Mouse (Mus musculus) brown adipose tissue, adult 24 weeks (tissue): ENCODE data around the gene Ezh1. TPM values are rescaled to one million over a fixed set of nuclear protein-coding genes. Genes with fewer than 3 reads are reported as not detected.
"Not testable (repeated sequence)": the region's sequence is repeated elsewhere in the genome, so short reads cannot be mapped to it uniquely, and the experiment has no call there.

ENCODE experiments used
- H3K27ac ChIP-seq: fragments of 200-500 bp; replicated peaks from 2 replicates; pipeline ENCODE4 v1.5.1; 2012; ENCODE audit warnings: low read depth, mild to moderate bottlenecking, low read length
- H3K4me1 ChIP-seq: fragments of 200-500 bp; 2 replicates; pipeline ENCODE4 v1.6.1; 2012; ENCODE audit warnings: low read length, mixed read lengths; ENCODE audit not compliant: control insufficient read depth, insufficient read depth, insufficient read length
- H3K4me3 ChIP-seq: fragments of 200-500 bp; 2 replicates; pipeline ENCODE4 v1.5.1; 2012; ENCODE audit warnings: low read depth, mild to moderate bottlenecking, low read length, moderate library complexity; ENCODE audit not compliant: insufficient read depth
- polyA plus RNA-seq: library from polyadenylated mRNA; stranded (reverse); fragments of >200 nt; gene quantifications from 2 replicates; pipeline ENCODE4 v1.2.4, GENCODE M21; 2012; ENCODE audit not compliant: missing spikeins, insufficient read depth, insufficient read length

Ezh1 gene
- polyA plus RNA-seq, 1 experiment = 20.7 TPM

DNA sequence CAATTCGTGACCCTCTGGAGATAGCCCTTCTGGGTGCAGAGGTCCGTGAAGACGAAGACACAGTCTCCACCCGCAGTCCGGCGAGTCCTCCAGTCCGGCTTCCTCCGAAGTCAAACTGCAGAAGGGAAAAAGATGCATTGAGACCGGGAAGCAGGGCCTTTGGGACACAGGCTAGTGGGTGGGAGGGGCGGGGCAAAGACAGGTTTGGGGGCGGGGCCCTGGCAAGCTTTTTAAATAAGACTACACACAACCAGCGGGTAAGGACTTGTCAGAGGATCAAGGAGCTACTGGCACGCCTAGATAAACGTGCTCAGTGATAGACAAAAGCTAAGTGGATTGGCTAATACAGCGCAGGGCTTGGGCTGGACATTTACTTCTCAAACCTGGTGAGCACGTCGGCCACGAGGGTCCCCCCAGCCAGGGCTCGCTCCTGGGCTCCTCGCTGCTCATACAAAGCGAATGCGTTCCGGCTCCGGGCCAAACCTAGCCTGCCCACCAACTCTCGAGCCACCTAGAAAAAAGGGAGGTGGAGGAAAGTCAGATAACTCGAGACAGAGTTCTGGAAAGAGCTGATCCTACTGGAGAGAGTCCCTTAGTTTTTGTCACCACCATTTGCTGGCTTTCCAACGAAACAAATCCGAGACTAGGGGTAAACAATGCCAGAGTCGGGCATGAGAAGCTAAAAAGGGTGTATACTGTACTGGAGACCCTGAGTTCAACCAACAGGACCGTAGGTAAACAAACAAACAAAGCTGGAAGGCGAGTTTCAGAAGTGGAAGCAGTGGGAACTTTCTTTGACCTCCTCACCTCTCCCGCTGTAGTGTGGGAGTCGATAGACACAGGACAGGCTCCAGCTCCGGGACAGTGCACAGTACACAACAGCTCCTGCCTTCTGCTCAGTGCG is 61.3 kb downstream of the Ezh1 start:
- peaks cover 15% of the 10 kb centered on the region for H3K4me1 ChIP-seq
- no peak overlapping the region for H3K27ac ChIP-seq

GRCm38 (mm10) chr11:101164351-101164665 is 62.0 kb downstream of the Ezh1 start:
- Histone ChIP-seq H3K4me1 (peaks cover 15% of the 10 kb centered on the region), H3K4me3 (no peak overlapping the region; the same call in 1 of the 2 replicates), H3K27ac (no peak overlapping the region)

More for the DNA sequence above, 61.3 kb downstream of the Ezh1 start:
- no peak overlapping the region for H3K4me3 ChIP-seq

DNA sequence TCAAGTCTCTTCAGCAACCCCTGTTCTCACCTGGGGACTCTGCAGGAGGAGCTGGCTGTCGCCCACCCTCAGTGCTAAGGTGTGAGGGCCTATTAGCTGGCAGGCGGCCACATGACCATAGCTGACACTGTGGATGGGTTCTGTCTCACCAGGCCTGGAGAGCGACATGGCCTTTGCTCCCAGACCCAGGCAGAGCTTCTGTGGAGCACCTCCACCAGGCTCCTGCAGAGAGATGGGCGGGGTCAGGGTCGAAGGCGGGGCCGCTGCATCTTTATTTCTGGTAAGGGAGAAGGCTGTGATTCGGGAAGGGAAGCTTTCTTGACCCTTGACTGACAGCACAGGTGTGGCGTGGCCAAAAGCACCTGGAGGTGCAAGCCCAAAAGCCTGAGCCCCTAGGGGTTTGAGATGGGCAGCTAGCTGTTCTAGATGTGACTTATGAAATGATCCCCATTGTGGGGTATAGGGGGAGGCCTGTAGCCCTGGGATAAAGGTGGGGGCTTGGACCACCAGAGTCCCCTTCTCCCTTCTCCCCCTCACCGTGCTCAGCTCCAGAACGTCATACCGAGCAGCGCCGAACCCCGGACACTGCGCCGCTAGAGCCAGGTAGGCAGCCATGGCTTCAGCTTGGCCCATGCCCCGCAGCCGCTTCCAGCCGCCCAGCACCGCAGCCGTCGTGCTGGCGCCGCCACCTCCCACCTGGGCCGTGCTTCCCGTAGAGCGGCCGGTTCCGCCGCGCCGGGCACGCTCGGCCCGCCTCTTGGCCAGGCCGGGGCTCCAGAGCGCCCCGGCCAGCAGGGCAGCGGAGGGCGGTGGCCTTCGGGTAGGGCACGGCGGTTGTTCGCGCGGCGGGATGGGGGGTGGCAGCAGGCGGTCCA is 62.5 kb downstream of the Ezh1 start:
- Histone ChIP-seq H3K27ac (0 out of 2 replicates have a peak overlapping the region, but pooled peaks have one; percentile 6), H3K4me3 (peak overlapping the region; percentile 19; the same call in 1 of the 2 replicates), H3K4me1 (peaks cover 15% of the 10 kb centered on the region)

GRCm38 (mm10) chr11:101162772-101163171 is 63.5 kb downstream of the Ezh1 start:
- Histone ChIP-seq H3K4me3 (no peak overlapping the region), H3K4me1 (peaks cover 12% of the 10 kb centered on the region; the same call in 1 of the 2 replicates), H3K27ac (peak overlapping the region; percentile 49)

DNA sequence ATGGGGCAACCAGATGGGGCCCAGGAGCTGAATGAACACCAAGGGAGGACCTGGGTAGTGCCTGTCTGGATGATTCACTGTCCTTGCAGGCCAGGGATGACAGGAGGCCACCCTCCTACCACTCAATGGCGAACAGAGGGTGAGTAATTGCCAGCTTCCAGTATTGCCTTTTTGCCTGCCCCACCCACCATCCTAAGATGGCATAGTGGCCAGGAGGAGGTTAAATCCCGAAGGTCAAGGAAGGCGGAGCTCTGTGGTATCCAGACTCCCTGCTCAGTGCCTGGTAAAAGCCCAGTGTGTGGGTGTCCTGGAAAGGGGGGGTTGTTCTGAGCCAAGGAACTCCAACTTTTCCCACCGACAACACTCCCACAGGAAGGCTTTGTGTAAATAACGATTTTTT is 64.0 kb downstream of the Ezh1 start:
- Histone ChIP-seq H3K4me1 (peaks cover 12% of the 10 kb centered on the region; the same call in 1 of the 2 replicates), H3K4me3 (no peak overlapping the region), H3K27ac (peak overlapping the region; percentile 49)

DNA sequence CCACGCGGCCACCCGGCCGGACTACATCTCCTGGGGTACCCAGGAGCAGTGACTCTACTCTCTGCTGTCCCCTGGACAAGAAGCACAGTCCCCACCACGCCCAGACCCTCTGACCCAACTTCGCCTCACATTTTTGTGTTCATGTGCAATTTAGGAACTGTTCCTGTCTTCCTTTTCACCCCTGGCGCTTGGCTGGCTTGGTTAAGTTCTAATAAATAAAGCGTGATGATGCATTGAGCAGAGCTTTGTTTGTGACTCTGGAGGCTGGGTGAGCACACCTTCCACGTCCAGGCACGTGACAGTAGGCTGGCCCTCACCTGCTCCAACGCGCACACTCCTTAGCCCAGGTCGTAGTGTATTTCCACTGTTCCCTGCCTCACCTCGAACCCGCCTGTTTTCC is 64.7 kb downstream of the Ezh1 start:
- peaks cover 12% of the 10 kb centered on the region; the same call in 1 of the 2 replicates for H3K4me1 ChIP-seq
- no peak overlapping the region for H3K4me3 ChIP-seq
- H3K27ac ChIP-seq = peak overlapping the region; percentile 49; the same call in 1 of the 2 replicates

DNA sequence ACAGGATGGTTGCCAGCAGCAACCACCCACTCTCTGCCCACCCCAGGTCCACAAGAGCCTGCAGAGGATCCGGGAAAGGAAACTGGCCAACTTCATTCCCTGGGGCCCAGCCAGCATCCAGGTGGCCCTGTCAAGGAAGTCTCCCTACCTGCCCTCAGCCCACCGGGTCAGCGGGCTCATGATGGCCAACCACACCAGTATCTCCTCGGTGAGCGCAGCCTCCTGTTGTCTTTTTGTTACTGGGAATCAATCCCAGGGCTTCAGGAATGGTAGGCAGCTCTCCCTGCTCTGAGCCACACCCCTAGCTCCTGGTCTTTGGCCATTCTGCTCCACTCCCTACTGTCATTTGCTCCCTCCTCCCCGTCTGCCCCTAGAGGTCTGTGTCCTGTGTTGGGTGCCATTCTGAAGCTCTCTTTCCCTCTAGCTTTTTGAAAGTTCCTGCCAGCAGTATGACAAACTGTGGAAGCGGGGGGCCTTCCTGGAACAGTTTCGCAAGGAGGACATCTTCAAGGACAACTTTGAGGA is 65.2 kb downstream of the Ezh1 start:
- peaks cover 14% of the 10 kb centered on the region for H3K4me1 ChIP-seq
- H3K4me3 ChIP-seq, H3K27ac ChIP-seq: not testable (repeated sequence)

DNA sequence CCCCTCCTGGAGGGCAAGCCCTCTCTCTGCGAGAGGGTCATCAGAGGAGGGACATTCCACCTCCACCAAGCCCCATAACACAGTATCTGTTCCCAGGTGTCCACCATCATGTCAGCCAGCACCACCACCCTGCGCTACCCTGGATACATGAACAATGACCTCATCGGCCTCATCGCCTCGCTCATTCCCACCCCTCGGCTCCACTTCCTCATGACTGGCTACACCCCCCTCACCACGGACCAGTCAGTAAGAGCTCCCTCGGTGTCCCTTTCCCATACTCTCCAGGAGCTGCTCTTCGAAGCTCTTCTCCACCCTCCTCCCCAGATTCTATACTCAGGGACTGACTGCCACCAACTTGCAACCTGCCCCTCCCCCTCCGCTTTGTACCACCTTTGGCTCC is 66.1 kb downstream of the Ezh1 start:
- H3K4me1 ChIP-seq = peaks cover 16% of the 10 kb centered on the region
- H3K27ac ChIP-seq, H3K4me3 ChIP-seq: not testable (repeated sequence)

GRCm38 (mm10) chr11:101155728-101156371 is 70.4 kb downstream of the Ezh1 start, which contains the start of gene Tubg2:
TSS of gene Tubg2 (plus strand) at chr11:101155907.
- Histone ChIP-seq H3K4me3 (peak within 1 kb of the TSS; percentile 59), H3K27ac (no peak within 1 kb of the TSS), H3K4me1 (peaks cover 4% of the 10 kb centered on the region; the same call in 1 of the 2 replicates)

DNA sequence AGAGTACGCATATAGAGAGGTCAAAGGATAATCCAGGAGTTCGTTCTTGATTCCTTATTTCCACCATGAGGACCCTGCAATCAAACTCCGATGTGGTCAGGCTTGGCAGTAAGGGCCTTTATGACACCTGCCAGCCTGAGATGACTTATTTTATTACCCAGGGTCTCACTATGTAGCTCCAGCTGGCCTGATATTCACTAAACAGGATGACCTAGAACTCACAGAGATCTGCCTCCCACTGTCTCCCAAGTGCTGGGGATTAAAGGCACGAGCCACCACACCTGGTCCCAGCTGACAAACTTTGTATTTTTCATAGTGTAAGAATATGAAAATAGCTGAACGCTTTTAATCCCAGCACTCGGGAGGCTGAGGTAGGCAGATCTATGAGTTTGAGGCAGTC is 71.1 kb downstream of the Ezh1 start:
- Histone ChIP-seq H3K27ac (no peak overlapping the region), H3K4me3 (no peak overlapping the region), H3K4me1 (peaks cover 4% of the 10 kb centered on the region; the same call in 1 of the 2 replicates)

DNA sequence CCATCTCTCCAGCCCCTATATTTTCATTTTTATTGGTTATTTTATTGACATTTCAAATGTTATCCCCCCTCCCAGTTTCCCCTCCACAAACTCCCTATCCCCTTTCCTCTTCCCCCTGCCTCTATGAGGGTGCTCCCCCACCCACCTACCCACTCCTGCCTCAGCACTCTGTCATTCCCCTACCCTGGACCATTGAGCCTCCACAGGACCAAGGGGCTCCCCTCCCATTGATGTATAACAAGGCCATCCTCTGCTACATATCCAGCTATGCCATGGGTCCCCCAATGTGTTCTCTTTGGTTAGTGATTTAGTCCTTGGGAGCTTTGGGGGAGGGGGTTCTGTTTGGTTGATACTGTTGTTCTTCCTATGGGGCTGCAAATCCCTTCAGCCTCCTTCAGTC is 71.6 kb downstream of the Ezh1 start:
- Histone ChIP-seq H3K27ac (no peak overlapping the region), H3K4me1 (peaks cover 4% of the 10 kb centered on the region; the same call in 1 of the 2 replicates), H3K4me3 (no peak overlapping the region)

DNA sequence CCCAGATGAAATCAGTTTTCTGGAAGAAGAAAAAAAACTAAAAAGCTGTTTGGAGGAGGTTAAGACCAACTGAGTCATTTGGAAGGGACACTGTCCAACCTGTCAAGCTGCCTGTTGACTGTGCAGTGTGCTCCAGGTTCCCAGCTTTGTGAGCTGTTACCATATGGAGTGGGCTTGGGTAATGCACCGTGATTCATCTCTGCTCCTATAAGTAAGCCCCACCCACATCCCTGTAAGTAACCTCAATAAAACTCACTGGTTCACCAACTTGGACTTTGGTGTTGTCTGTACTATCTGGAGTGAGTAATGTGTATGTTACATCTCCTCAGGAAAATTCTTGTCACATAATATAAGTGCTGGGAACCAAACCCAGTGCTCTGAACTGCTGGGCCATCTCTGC is 73.4 kb downstream of the Ezh1 start:
- Histone ChIP-seq H3K4me3 (no peak overlapping the region), H3K4me1 (peaks cover 4% of the 10 kb centered on the region; the same call in 1 of the 2 replicates), H3K27ac (no peak overlapping the region)

DNA sequence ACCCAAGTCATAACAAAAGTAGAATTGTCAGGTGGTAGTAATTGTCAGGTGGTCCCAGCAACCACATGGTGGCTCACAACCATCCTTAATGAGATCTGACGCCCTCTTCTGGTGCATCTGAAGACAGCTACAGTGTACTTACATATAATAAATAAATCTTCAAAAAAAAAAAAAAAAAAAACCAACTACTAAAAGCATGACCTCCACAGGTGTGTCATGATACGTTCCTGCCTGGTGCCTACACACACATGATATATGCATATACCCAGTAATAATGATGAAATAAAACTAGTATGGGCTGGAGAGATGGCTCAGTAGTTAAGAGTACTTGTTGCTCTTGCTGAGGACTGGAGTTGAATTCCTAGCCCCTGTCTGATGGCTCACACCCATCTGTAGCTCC is 75.2 kb downstream of the Ezh1 start:
- H3K27ac ChIP-seq = no peak overlapping the region
- no peak overlapping the region for H3K4me3 ChIP-seq
- peaks cover 1% of the 10 kb centered on the region; the same call in 1 of the 2 replicates for H3K4me1 ChIP-seq

DNA sequence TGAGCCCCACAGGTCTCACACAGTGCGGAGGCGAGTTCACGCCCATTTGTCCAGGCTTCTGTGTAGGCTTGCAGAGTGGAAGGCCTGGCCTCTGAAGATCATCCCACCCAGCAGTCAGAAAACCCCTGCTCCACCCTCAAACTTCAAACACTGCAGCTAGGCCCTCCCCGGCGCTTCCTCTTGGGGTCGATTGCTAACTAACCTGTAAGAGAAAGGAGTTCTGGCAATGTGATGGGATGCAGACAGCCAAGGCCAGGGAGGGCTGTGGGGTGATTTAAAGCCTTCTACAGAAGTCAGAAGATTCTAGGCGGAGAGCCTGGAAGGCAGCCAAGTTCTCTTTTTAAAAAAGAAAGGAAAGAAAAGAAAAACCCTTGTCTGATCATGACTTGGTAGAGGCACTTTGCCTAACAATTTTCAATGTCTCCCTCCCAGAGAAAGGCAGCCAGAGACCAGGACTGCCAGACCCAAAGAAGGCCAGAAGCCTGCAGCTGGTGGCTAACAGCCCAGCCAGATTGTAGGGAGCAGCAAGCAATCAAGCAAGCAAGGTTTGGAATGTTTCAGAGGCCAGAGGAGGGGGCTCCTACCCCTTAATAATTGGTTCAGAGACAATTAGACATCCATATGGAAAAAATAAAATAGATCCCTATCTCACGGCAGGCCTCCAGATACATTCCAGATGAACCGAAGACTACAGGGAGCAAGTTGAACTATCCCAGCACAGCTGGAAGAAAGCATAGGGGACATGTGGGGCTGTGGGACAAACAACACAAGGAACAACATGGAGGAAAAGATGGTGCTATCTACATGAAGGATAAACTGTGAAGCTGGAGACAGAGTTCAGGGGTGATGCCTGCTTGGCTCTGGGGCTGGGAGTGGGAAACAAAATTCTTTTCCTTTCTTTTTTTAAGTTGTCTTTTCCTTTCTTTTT is 76.8 kb downstream of the Ezh1 start:
- Histone ChIP-seq H3K4me1 (no peaks in the 10 kb centered on the region), H3K4me3 (no peak overlapping the region), H3K27ac (no peak overlapping the region; the same call in 1 of the 2 replicates)
